Mouse (Mus musculus): ENCODE results near the gene Sh3bp2. TPM values are rescaled to one million over a fixed set of nuclear protein-coding genes. Genes with fewer than 3 reads are reported as not detected.
"Not testable (repeated sequence)": the region's sequence is repeated elsewhere in the genome, so short reads cannot be mapped to it uniquely, and the experiment has no call there.

Gene Sh3bp2
- polyA plus RNA-seq, 1 experiment from 2014 or later = 5.9 TPM

- no peak for ATAC-seq (ENCODE audit: insufficient read depth, low FRiP score, low read depth)
- peak overlapping the region; percentile 87 for H3K9ac ChIP-seq
- H3K9me3 ChIP-seq = no peaks in the 10 kb centered on the region
- H3K4me1 ChIP-seq = peaks cover 5% of the 10 kb centered on the region
- H3K4me3 ChIP-seq (replicated peaks) = peak overlapping the region; percentile 92
- no peaks in the 10 kb centered on the region for H3K27me3 ChIP-seq (replicated peaks)
- H3K27ac ChIP-seq = no peak overlapping the region
- peak overlapping the region; percentile 91 for H3K4me2 ChIP-seq
- 18% methylated on average over 8 of the region's 8 CpGs for WGBS
- peaks cover 16% of the 10 kb centered on the region for H3K36me3 ChIP-seq
Observed at GRCm38 (mm10) chr5:34549135-34549482, 23.5 kb downstream of the Sh3bp2 start.

GRCm38 (mm10) chr5:34549483-34550221 lies 24.0 kb downstream of the Sh3bp2 start:
- peak overlapping the region; percentile 92 for H3K4me3 ChIP-seq (replicated peaks)
- peaks cover 5% of the 10 kb centered on the region for H3K4me1 ChIP-seq
- H3K36me3 ChIP-seq = peaks cover 16% of the 10 kb centered on the region
- WGBS = 1% methylated on average over 48 of the region's 49 CpGs
- peak overlapping the region; percentile 91 for H3K4me2 ChIP-seq
- H3K9ac ChIP-seq = peak overlapping the region; percentile 87
- no peaks in the 10 kb centered on the region for H3K9me3 ChIP-seq
- ATAC-seq (ENCODE audit: insufficient read depth, low FRiP score, low read depth) = peak; percentile 83
- H3K27ac ChIP-seq = 0 out of 2 replicates have a peak overlapping the region, but pooled peaks have one; percentile 55
- H3K27me3 ChIP-seq (replicated peaks) = no peaks in the 10 kb centered on the region

GRCm38 (mm10) chr5:34550251-34550650 lies 24.6 kb downstream of the Sh3bp2 start:
- no peaks in the 10 kb centered on the region for H3K27me3 ChIP-seq (replicated peaks)
- no peak overlapping the region for H3K9ac ChIP-seq
- H3K4me1 ChIP-seq = peaks cover 5% of the 10 kb centered on the region
- WGBS = 9% methylated on average over 6 of the region's 6 CpGs
- H3K36me3 ChIP-seq = peaks cover 18% of the 10 kb centered on the region
- peak overlapping the region; percentile 92 for H3K4me3 ChIP-seq (replicated peaks)
- H3K27ac ChIP-seq = no peak overlapping the region
- peak overlapping the region; percentile 91 for H3K4me2 ChIP-seq
- ATAC-seq (ENCODE audit: insufficient read depth, low FRiP score, low read depth) = no peak
- no peaks in the 10 kb centered on the region for H3K9me3 ChIP-seq

GRCm38 (mm10) chr5:34551821-34552220 lies 26.2 kb downstream of the Sh3bp2 start:
- no peaks in the 10 kb centered on the region for H3K27me3 ChIP-seq (replicated peaks)
- no peak overlapping the region for H3K4me2 ChIP-seq
- H3K9me3 ChIP-seq = no peaks in the 10 kb centered on the region
- WGBS = 92% methylated on average over 4 of the region's 4 CpGs
- no peak overlapping the region for H3K9ac ChIP-seq
- H3K4me1 ChIP-seq = peaks cover 5% of the 10 kb centered on the region
- H3K4me3 ChIP-seq (replicated peaks) = no peak overlapping the region
- peaks cover 28% of the 10 kb centered on the region for H3K36me3 ChIP-seq
- H3K27ac ChIP-seq = no peak overlapping the region
- no peak for ATAC-seq (ENCODE audit: insufficient read depth, low FRiP score, low read depth)

- WGBS = 100% methylated on average over 1 of the region's 1 CpGs
- H3K4me3 ChIP-seq (replicated peaks) = no peak overlapping the region
- no peaks in the 10 kb centered on the region for H3K27me3 ChIP-seq (replicated peaks)
- H3K9ac ChIP-seq = no peak overlapping the region
- H3K4me2 ChIP-seq = no peak overlapping the region
- ATAC-seq (ENCODE audit: insufficient read depth, low FRiP score, low read depth) = no peak
- peaks cover 5% of the 10 kb centered on the region; the same call in 1 of the 2 replicates for H3K4me1 ChIP-seq
- no peaks in the 10 kb centered on the region for H3K9me3 ChIP-seq
- peaks cover 34% of the 10 kb centered on the region for H3K36me3 ChIP-seq
- no peak overlapping the region for H3K27ac ChIP-seq
Observed at GRCm38 (mm10) chr5:34563854-34564253, 38.2 kb downstream of the Sh3bp2 start.

- whole genome bisulfite sequencing = 73% methylated on average over 4 of the region's 4 CpGs
- Histone ChIP-seq H3K9me3 (no peaks in the 10 kb centered on the region), H3K4me3 (replicated peaks) (no peak overlapping the region), H3K27ac (no peak overlapping the region), H3K9ac (no peak overlapping the region), H3K4me1 (peaks cover 5% of the 10 kb centered on the region; the same call in 1 of the 2 replicates), H3K4me2 (no peak overlapping the region), H3K36me3 (peaks cover 31% of the 10 kb centered on the region), H3K27me3 (replicated peaks) (no peaks in the 10 kb centered on the region)
- ATAC-seq (ENCODE audit: insufficient read depth, low FRiP score, low read depth) = no peak
Observed at GRCm38 (mm10) chr5:34564291-34564690, 38.7 kb downstream of the Sh3bp2 start.

GRCm38 (mm10) chr5:34565545-34566283 lies 40.1 kb downstream of the Sh3bp2 start:
- 43% methylated on average over 7 of the region's 7 CpGs for WGBS
- Histone ChIP-seq H3K9me3 (no peaks in the 10 kb centered on the region), H3K36me3 (peaks cover 17% of the 10 kb centered on the region), H3K27me3 (replicated peaks) (no peaks in the 10 kb centered on the region), H3K9ac (no peak overlapping the region), H3K4me1 (peaks cover 5% of the 10 kb centered on the region; the same call in 1 of the 2 replicates), H3K4me3 (replicated peaks) (no peak overlapping the region), H3K4me2 (no peak overlapping the region), H3K27ac (peak overlapping the region; percentile 65)
- ATAC-seq (ENCODE audit: insufficient read depth, low FRiP score, low read depth) = peak; percentile 64

- ATAC-seq (ENCODE audit: insufficient read depth, low FRiP score, low read depth) = no peak
- Histone ChIP-seq H3K4me3 (replicated peaks) (no peak overlapping the region), H3K27ac (no peak overlapping the region), H3K9ac (no peak overlapping the region), H3K4me2 (no peak overlapping the region), H3K4me1 (peaks cover 9% of the 10 kb centered on the region), H3K36me3 (no peaks in the 10 kb centered on the region), H3K9me3 (no peaks in the 10 kb centered on the region), H3K27me3 (replicated peaks) (no peaks in the 10 kb centered on the region)
- WGBS = 88% methylated on average over 3 of the region's 3 CpGs
Observed at GRCm38 (mm10) chr5:34571551-34571950, 45.9 kb downstream of the Sh3bp2 start.

- Histone ChIP-seq H3K4me2 (peak overlapping the region; percentile 59), H3K27ac (peak overlapping the region; percentile 94), H3K4me3 (replicated peaks) (peak overlapping the region; percentile 95)
- not testable (repeated sequence) for H3K27me3 ChIP-seq (replicated peaks); H3K4me1 ChIP-seq; H3K9me3 ChIP-seq; H3K9ac ChIP-seq; ATAC-seq (ENCODE audit: insufficient read depth, low FRiP score, low read depth); H3K36me3 ChIP-seq
- WGBS = 46% methylated on average over 4 of the region's 4 CpGs
Observed at GRCm38 (mm10) chr5:34572568-34572967, 46.9 kb downstream of the Sh3bp2 start.

GRCm38 (mm10) chr5:34573268-34574221 lies 47.9 kb downstream of the Sh3bp2 start, which contains the start of gene Add1:
Add1 (plus strand) TSS chr5:34573664.
- peak within 1 kb of the TSS; percentile 64 for H3K4me2 ChIP-seq
- H3K27ac ChIP-seq = peak within 1 kb of the TSS; percentile 94
- peak within 1 kb of the TSS; percentile 95 for H3K4me3 ChIP-seq (replicated peaks)
- no peaks in the 10 kb centered on the region for H3K36me3 ChIP-seq
- peaks cover 9% of the 10 kb centered on the region for H3K4me1 ChIP-seq
- peak within 1 kb of the TSS; percentile 98 for H3K9ac ChIP-seq
- WGBS = under 1% methylated on average over 84 of the region's 84 CpGs
- H3K9me3 ChIP-seq = no peaks in the 10 kb centered on the region
- peak; percentile 100 for ATAC-seq (ENCODE audit: insufficient read depth, low FRiP score, low read depth)
- no peaks in the 10 kb centered on the region for H3K27me3 ChIP-seq (replicated peaks)

- H3K27me3 ChIP-seq (replicated peaks) = no peaks in the 10 kb centered on the region
- WGBS = 27% methylated on average over 10 of the region's 10 CpGs
- H3K9me3 ChIP-seq = no peaks in the 10 kb centered on the region
- no peak for ATAC-seq (ENCODE audit: insufficient read depth, low FRiP score, low read depth)
- peaks cover 9% of the 10 kb centered on the region for H3K4me1 ChIP-seq
- peak overlapping the region; percentile 98; the same call in 1 of the 2 replicates for H3K9ac ChIP-seq
- peak overlapping the region; percentile 64 for H3K4me2 ChIP-seq
- no peaks in the 10 kb centered on the region for H3K36me3 ChIP-seq
- H3K27ac ChIP-seq = peak overlapping the region; percentile 19; the same call in 1 of the 2 replicates
- H3K4me3 ChIP-seq (replicated peaks) = peak overlapping the region; percentile 95
Observed at GRCm38 (mm10) chr5:34574721-34575120, 49.1 kb downstream of the Sh3bp2 start.
